Mouse (Mus musculus) lung, embryonic 14.5 days (tissue): ENCODE data around the gene Frk. TPM values are rescaled to one million over a fixed set of nuclear protein-coding genes. Genes with fewer than 3 reads are reported as not detected.
A peak's percentile ranks its signal among the peaks of the same experiment; 100 is the strongest.
"Not testable (repeated sequence)": the region's sequence is repeated elsewhere in the genome, so short reads cannot be mapped to it uniquely, and the experiment has no call there.

Experiments used
- ATAC-seq: fragments of 200-750 bp; cut with Nextera tagmentation; 2 replicates; pipeline ENCODE4 v1.8.0; 2017; ENCODE audit warnings: mild to moderate bottlenecking, moderate TSS enrichment, moderate library complexity; ENCODE audit not compliant: insufficient read depth
- DNase-seq: peaks from one replicate; pipeline ENCODE4 v3.0.0-alpha.2; 2015
- H3K27ac ChIP-seq: fragments of 300-500 bp; sonication (generic); 2 replicates; pipeline ENCODE4 v1.5.1; 2014; ENCODE audit warnings: low read depth, mild to moderate bottlenecking, moderate library complexity
- H3K27me3 ChIP-seq: fragments of 300-500 bp; sonication (generic); 2 replicates; pipeline ENCODE4 v1.6.1; 2014; ENCODE audit warnings: low read length, control low read depth; ENCODE audit not compliant: insufficient read depth
- H3K36me3 ChIP-seq: fragments of 300-500 bp; sonication (generic); 2 replicates; pipeline ENCODE4 v1.6.1; 2014; ENCODE audit warnings: control low read depth; ENCODE audit not compliant: insufficient read depth
- H3K4me1 ChIP-seq: fragments of 300-500 bp; sonication (generic); 2 replicates; pipeline ENCODE4 v1.6.1; 2014; ENCODE audit warnings: antibody characterized with exemption, control low read depth; ENCODE audit not compliant: insufficient read depth
- H3K4me2 ChIP-seq: fragments of 300-500 bp; sonication (generic); 2 replicates; pipeline ENCODE4 v1.6.1; 2014; ENCODE audit warnings: mild to moderate bottlenecking
- H3K4me3 ChIP-seq: fragments of 300-500 bp; sonication (generic); 2 replicates; pipeline ENCODE4 v1.5.1; 2014; ENCODE audit warnings: low read depth, low read length
- H3K9ac ChIP-seq: fragments of 300-500 bp; sonication (generic); 2 replicates; pipeline ENCODE4 v1.6.1; 2014
- H3K9me3 ChIP-seq: fragments of 300-500 bp; sonication (generic); 2 replicates; pipeline ENCODE4 v1.6.1; 2016; ENCODE audit warnings: low read depth, low read length, control low read depth
- CTCF ChIP-seq: IDR thresholded peaks from 2 replicates; pipeline ENCODE4 v1.5.1; 2016; ENCODE audit warnings: antibody characterized with exemption, low read depth
- WGBS: fragments of 180-500 bp; shearing (Covaris S2); extraction: QIAGEN DNeasy Blood & Tissue Kit; methylation state at CpG from one replicate; pipeline ENCODE4 v1.1.7; 2014; 5-methylcytosine and 5-hydroxymethylcytosine counted together
- polyA plus RNA-seq: library from polyadenylated mRNA; unstranded; fragments of >200 nt; fragmentation: Nextera tagmentation; extraction: Ambion mirVana; gene quantifications from 2 replicates; pipeline ENCODE4 v1.2.1, GENCODE M21; 2014

The Frk gene
- polyA plus RNA-seq, 1 experiment from 2014 or later, result 8.6 TPM

DNA sequence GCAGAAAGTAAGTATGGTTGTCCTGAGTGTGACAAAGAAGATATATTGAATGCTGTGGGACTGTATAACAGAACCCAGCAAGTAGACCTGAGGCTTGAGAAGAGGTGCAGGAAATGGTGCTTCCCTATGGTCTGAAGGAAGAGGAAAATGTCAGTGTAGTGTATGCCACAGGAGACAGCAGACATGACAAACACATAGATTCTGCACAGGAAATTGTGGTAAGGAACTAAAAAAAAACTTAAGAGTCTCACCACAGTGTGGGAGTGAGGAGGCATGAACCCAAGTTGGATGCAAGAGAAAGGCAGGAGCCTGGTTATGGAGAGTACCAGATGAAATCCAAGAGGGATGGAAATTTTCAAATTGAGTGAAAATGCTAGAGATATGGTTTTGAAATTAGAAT is 132.3 kb downstream of the Frk start:
- H3K27me3 ChIP-seq, result no peaks in the 10 kb centered on the region
- no peaks in the 10 kb centered on the region for H3K4me1 ChIP-seq
- no peak overlapping the region for H3K4me3 ChIP-seq
- H3K9ac ChIP-seq, result no peak overlapping the region
- TF ChIP-seq CTCF, result no peak
- H3K9me3 ChIP-seq, result no peaks in the 10 kb centered on the region
- DNase-seq (no peak), ATAC-seq (no peak)
- H3K4me2 ChIP-seq, result no peak overlapping the region
- no peak overlapping the region for H3K27ac ChIP-seq
- H3K36me3 ChIP-seq, result no peaks in the 10 kb centered on the region

GRCm38 (mm10) chr10:34617216-34617615 is 134.0 kb downstream of the Frk start:
- peak; percentile 27 for DNase-seq

DNA sequence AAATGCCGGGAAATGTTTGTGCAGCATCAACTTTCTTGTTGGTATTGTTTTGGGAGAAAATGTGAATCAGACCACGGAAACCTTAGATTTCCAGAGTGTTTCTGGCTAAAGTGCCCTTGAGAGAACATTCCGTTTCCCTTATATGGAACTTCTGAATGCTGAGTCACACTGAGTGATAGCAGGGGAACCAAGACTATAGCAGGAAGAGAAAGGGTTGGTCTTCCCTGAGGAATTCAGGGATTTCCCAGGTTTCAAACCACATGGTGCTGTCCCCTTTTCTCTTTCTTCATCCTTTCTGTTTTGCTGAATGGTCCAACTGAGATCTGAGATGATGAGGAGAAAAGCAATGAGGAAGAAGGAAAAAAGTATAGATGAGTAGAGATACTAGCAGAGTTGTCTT is 135.3 kb downstream of the Frk start:
- Histone ChIP-seq H3K36me3 (no peaks in the 10 kb centered on the region), H3K27me3 (no peaks in the 10 kb centered on the region), H3K4me3 (no peak overlapping the region), H3K27ac (no peak overlapping the region), H3K4me1 (no peaks in the 10 kb centered on the region), H3K9me3 (no peaks in the 10 kb centered on the region), H3K9ac (no peak overlapping the region), H3K4me2 (no peak overlapping the region)
- peak; percentile 27 for DNase-seq
- no peak for ATAC-seq
- no peak for TF ChIP-seq CTCF
- 52% methylated on average over 3 of the region's 3 CpGs for WGBS

More at GRCm38 (mm10) chr10:34617216-34617615, 134.0 kb downstream of the Frk start:
- no peak overlapping the region for H3K27ac ChIP-seq
- no peak overlapping the region for H3K9ac ChIP-seq
- ATAC-seq, result no peak
- no peak overlapping the region for H3K4me3 ChIP-seq
- no peaks in the 10 kb centered on the region for H3K9me3 ChIP-seq
- 58% methylated on average over 2 of the region's 2 CpGs for WGBS
- H3K4me1 ChIP-seq, result no peaks in the 10 kb centered on the region
- H3K36me3 ChIP-seq, result no peaks in the 10 kb centered on the region
- H3K27me3 ChIP-seq, result no peaks in the 10 kb centered on the region
- no peak overlapping the region for H3K4me2 ChIP-seq
- peak; percentile 48 for TF ChIP-seq CTCF

DNA sequence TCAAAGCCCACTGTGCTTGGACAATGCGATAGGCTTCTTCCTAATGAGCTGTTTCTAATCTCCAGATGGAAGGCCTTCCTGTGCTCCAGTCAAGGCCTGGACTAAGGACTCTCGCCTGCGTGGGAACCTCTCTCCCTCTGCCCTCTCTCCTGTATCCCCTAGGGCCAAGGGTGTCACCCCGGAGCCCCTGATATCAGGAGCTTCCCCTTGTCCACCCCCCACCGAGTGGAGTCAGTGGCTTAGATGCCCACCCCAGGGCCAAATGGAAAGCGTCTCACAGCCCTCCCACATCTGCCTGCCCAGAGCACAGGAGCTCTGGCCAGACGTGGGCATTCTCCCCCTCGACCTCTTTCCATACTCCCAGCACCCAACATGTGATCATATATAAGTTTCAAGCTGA is 137.3 kb downstream of the Frk start:
- 75% methylated on average over 8 of the region's 8 CpGs for WGBS
- not testable (repeated sequence) for H3K9me3 ChIP-seq, H3K4me3 ChIP-seq, H3K27ac ChIP-seq, DNase-seq, H3K4me1 ChIP-seq, H3K27me3 ChIP-seq, H3K9ac ChIP-seq, ATAC-seq, H3K36me3 ChIP-seq, H3K4me2 ChIP-seq

DNA sequence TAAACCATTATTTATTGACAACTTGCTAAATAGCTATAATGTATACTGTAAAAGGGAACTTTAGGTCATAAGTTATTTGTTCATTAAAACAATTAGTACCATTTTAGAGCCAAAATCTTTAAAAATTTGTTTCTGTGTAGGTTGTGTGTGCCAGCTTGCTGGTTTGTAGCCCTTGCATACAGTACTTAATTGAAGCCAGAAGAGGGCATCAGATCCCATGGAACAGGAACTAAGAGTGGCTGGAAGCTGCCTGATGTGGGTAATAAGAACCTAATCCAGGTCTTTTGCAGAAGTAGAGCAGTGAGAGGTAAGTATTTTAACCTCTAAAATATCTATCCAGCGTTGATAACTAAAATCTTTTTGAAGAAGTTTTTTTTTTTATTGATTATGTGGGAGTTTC is 155.0 kb downstream of the Frk start:
- Histone ChIP-seq H3K4me1 (no peaks in the 10 kb centered on the region), H3K27ac (no peak overlapping the region), H3K4me2 (no peak overlapping the region), H3K4me3 (no peak overlapping the region), H3K36me3 (no peaks in the 10 kb centered on the region), H3K9me3 (no peaks in the 10 kb centered on the region), H3K27me3 (no peaks in the 10 kb centered on the region), H3K9ac (no peak overlapping the region)
- 59% methylated on average over 1 of the region's 1 CpGs for WGBS
- ATAC-seq, result no peak
- no peak for DNase-seq
- peak; percentile 15; the same call in 1 of the 2 replicates for TF ChIP-seq CTCF

Other genes with a start within 250 kb of the Frk start
- 50.6 and 52.6 TPM in 2 replicates for gene Tspyl1, start 201.2 kb upstream of the Frk start, polyA plus RNA-seq
- gene Tspyl4, start 186.0 kb upstream of the Frk start, polyA plus RNA-seq, result 4.0 and 4.4 TPM in 2 replicates
- gene Col10a1, start 93.4 kb upstream of the Frk start, polyA plus RNA-seq, result 0.29 and 0.54 TPM in 2 replicates
- 13.4 and 14.5 TPM in 2 replicates for gene Nt5dc1, start 64.8 kb upstream of the Frk start, polyA plus RNA-seq